Mouse (Mus musculus): ENCODE measurements around the gene Capg. TPM values are rescaled to one million over a fixed set of nuclear protein-coding genes. Genes with fewer than 3 reads are reported as not detected.
A peak's percentile ranks its signal among the peaks of the same experiment; 100 is the strongest.

Gene Capg
- polyA plus RNA-seq, 1 experiment from 2014 or later: 8.0 TPM

GRCm38 (mm10) chr6:72552171-72553078 lies 8.2 kb downstream of the Capg start:
- peak; percentile 86 for ATAC-seq (ENCODE audit: low FRiP score, low read depth)
- Histone ChIP-seq H3K9me3 (no peaks in the 10 kb centered on the region), H3K4me3 (peak overlapping the region; percentile 38), H3K4me2 (peak overlapping the region; percentile 78), H3K27me3 (no peaks in the 10 kb centered on the region), H3K9ac (peak overlapping the region; percentile 43), H3K36me3 (no peaks in the 10 kb centered on the region), H3K4me1 (replicated peaks) (peaks cover 18% of the 10 kb centered on the region), H3K27ac (replicated peaks) (peak overlapping the region; percentile 70)
- WGBS: 15% methylated on average over 27 of the region's 27 CpGs

GRCm38 (mm10) chr6:72553079-72553412 lies 8.9 kb downstream of the Capg start:
- Histone ChIP-seq H3K4me2 (peak overlapping the region; percentile 78), H3K27ac (replicated peaks) (peak overlapping the region; percentile 70), H3K4me1 (replicated peaks) (peaks cover 18% of the 10 kb centered on the region), H3K4me3 (peak overlapping the region; percentile 38), H3K27me3 (no peaks in the 10 kb centered on the region), H3K36me3 (no peaks in the 10 kb centered on the region), H3K9me3 (no peaks in the 10 kb centered on the region), H3K9ac (peak overlapping the region; percentile 43)
- ATAC-seq (ENCODE audit: low FRiP score, low read depth): no peak
- WGBS: 18% methylated on average over 8 of the region's 8 CpGs

GRCm38 (mm10) chr6:72560801-72561200 lies 16.6 kb downstream of the Capg start:
- ATAC-seq (ENCODE audit: low FRiP score, low read depth): no peak
- H3K4me3 ChIP-seq: no peak overlapping the region
- WGBS: 84% methylated on average over 8 of the region's 8 CpGs

GRCm38 (mm10) chr6:72562486-72562885 lies 18.3 kb downstream of the Capg start:
- H3K27me3 ChIP-seq: no peaks in the 10 kb centered on the region
- H3K4me2 ChIP-seq: no peak overlapping the region
- ATAC-seq (ENCODE audit: low FRiP score, low read depth): no peak
- no peaks in the 10 kb centered on the region for H3K9me3 ChIP-seq
- H3K36me3 ChIP-seq: no peaks in the 10 kb centered on the region
- 46% methylated on average over 6 of the region's 6 CpGs for WGBS
- no peak overlapping the region for H3K9ac ChIP-seq
- no peak overlapping the region for H3K4me3 ChIP-seq
- H3K27ac ChIP-seq (replicated peaks): no peak overlapping the region
- peaks cover 5% of the 10 kb centered on the region; the same call in 1 of the 2 replicates for H3K4me1 ChIP-seq (replicated peaks)

More at GRCm38 (mm10) chr6:72560801-72561200, 16.6 kb downstream of the Capg start:
- Histone ChIP-seq H3K9me3 (no peaks in the 10 kb centered on the region), H3K9ac (no peak overlapping the region), H3K4me2 (no peak overlapping the region), H3K27me3 (no peaks in the 10 kb centered on the region), H3K27ac (replicated peaks) (no peak overlapping the region), H3K36me3 (no peaks in the 10 kb centered on the region), H3K4me1 (replicated peaks) (peaks cover 3% of the 10 kb centered on the region; the same call in 1 of the 2 replicates)

- ATAC-seq (ENCODE audit: low FRiP score, low read depth): no peak
- Histone ChIP-seq H3K27ac (replicated peaks) (no peak overlapping the region), H3K4me2 (no peak overlapping the region), H3K36me3 (0 out of 2 replicates have a peak, but pooled peaks cover under 1% of the 10 kb centered on the region), H3K9me3 (no peaks in the 10 kb centered on the region), H3K27me3 (no peaks in the 10 kb centered on the region), H3K9ac (no peak overlapping the region), H3K4me1 (replicated peaks) (peaks cover 5% of the 10 kb centered on the region; the same call in 1 of the 2 replicates), H3K4me3 (no peak overlapping the region)
- 79% methylated on average over 5 of the region's 5 CpGs for WGBS
Observed at GRCm38 (mm10) chr6:72562894-72563293, 18.7 kb downstream of the Capg start.

GRCm38 (mm10) chr6:72565506-72565905 lies 21.3 kb downstream of the Capg start:
- Histone ChIP-seq H3K27ac (replicated peaks) (no peak overlapping the region), H3K4me2 (no peak overlapping the region), H3K9me3 (no peaks in the 10 kb centered on the region), H3K36me3 (0 out of 2 replicates have a peak, but pooled peaks cover 7% of the 10 kb centered on the region), H3K9ac (no peak overlapping the region), H3K27me3 (no peaks in the 10 kb centered on the region), H3K4me3 (no peak overlapping the region), H3K4me1 (replicated peaks) (peaks cover 5% of the 10 kb centered on the region; the same call in 1 of the 2 replicates)
- peak; percentile 8 for ATAC-seq (ENCODE audit: low FRiP score, low read depth)
- WGBS: 71% methylated on average over 7 of the region's 7 CpGs

- Histone ChIP-seq H3K27me3 (no peaks in the 10 kb centered on the region), H3K4me3 (no peak overlapping the region), H3K27ac (replicated peaks) (no peak overlapping the region), H3K4me1 (replicated peaks) (peaks cover 5% of the 10 kb centered on the region; the same call in 1 of the 2 replicates), H3K9ac (no peak overlapping the region), H3K4me2 (0 out of 2 replicates have a peak overlapping the region, but pooled peaks have one; percentile 14), H3K36me3 (0 out of 2 replicates have a peak, but pooled peaks cover 7% of the 10 kb centered on the region), H3K9me3 (no peaks in the 10 kb centered on the region)
- 2% methylated on average over 4 of the region's 4 CpGs for WGBS
- peak; percentile 87 for ATAC-seq (ENCODE audit: low FRiP score, low read depth)
Observed at GRCm38 (mm10) chr6:72566044-72566443, 21.9 kb downstream of the Capg start.

- Histone ChIP-seq H3K4me1 (replicated peaks) (peaks cover 5% of the 10 kb centered on the region; the same call in 1 of the 2 replicates), H3K9me3 (no peaks in the 10 kb centered on the region), H3K36me3 (0 out of 2 replicates have a peak, but pooled peaks cover 7% of the 10 kb centered on the region), H3K27me3 (no peaks in the 10 kb centered on the region), H3K4me2 (no peak overlapping the region), H3K9ac (no peak overlapping the region), H3K4me3 (no peak overlapping the region), H3K27ac (replicated peaks) (no peak overlapping the region)
- ATAC-seq (ENCODE audit: low FRiP score, low read depth): no peak
- 86% methylated on average over 5 of the region's 5 CpGs for WGBS
Observed at GRCm38 (mm10) chr6:72567508-72567907, 23.3 kb downstream of the Capg start.

- Histone ChIP-seq H3K9ac (no peak overlapping the region), H3K9me3 (no peaks in the 10 kb centered on the region), H3K36me3 (peaks cover 10% of the 10 kb centered on the region; the same call in 1 of the 2 replicates), H3K4me1 (replicated peaks) (peaks cover 5% of the 10 kb centered on the region; the same call in 1 of the 2 replicates), H3K27ac (replicated peaks) (no peak overlapping the region), H3K27me3 (no peaks in the 10 kb centered on the region), H3K4me2 (no peak overlapping the region), H3K4me3 (no peak overlapping the region)
- WGBS: 90% methylated on average over 10 of the region's 10 CpGs
- ATAC-seq (ENCODE audit: low FRiP score, low read depth): no peak
Observed at GRCm38 (mm10) chr6:72568736-72569135, 24.5 kb downstream of the Capg start.

GRCm38 (mm10) chr6:72570644-72571397 lies 26.6 kb downstream of the Capg start:
- no peak for ATAC-seq (ENCODE audit: low FRiP score, low read depth)

GRCm38 (mm10) chr6:72571826-72572225 lies 27.6 kb downstream of the Capg start:
- Histone ChIP-seq H3K27me3 (no peaks in the 10 kb centered on the region), H3K9ac (no peak overlapping the region), H3K4me3 (no peak overlapping the region), H3K27ac (replicated peaks) (no peak overlapping the region), H3K4me1 (replicated peaks) (no peaks in the 10 kb centered on the region), H3K36me3 (peaks cover 24% of the 10 kb centered on the region), H3K9me3 (no peaks in the 10 kb centered on the region), H3K4me2 (no peak overlapping the region)
- WGBS: 45% methylated on average over 3 of the region's 3 CpGs
- no peak for ATAC-seq (ENCODE audit: low FRiP score, low read depth)

More at GRCm38 (mm10) chr6:72570644-72571397, 26.6 kb downstream of the Capg start:
- Histone ChIP-seq H3K36me3 (peaks cover 19% of the 10 kb centered on the region; the same call in 1 of the 2 replicates), H3K4me2 (no peak overlapping the region), H3K9ac (no peak overlapping the region), H3K4me1 (replicated peaks) (peaks cover 2% of the 10 kb centered on the region; the same call in 1 of the 2 replicates), H3K27me3 (no peaks in the 10 kb centered on the region), H3K9me3 (no peaks in the 10 kb centered on the region), H3K4me3 (no peak overlapping the region), H3K27ac (replicated peaks) (no peak overlapping the region)
- WGBS: 88% methylated on average over 10 of the region's 10 CpGs

GRCm38 (mm10) chr6:72576041-72576440 lies 31.9 kb downstream of the Capg start:
- no peak overlapping the region for H3K4me2 ChIP-seq
- no peak overlapping the region for H3K27ac ChIP-seq (replicated peaks)
- H3K4me3 ChIP-seq: no peak overlapping the region
- peaks cover 28% of the 10 kb centered on the region for H3K36me3 ChIP-seq
- H3K9ac ChIP-seq: no peak overlapping the region
- no peaks in the 10 kb centered on the region for H3K9me3 ChIP-seq
- 95% methylated on average over 3 of the region's 3 CpGs for WGBS
- no peaks in the 10 kb centered on the region for H3K27me3 ChIP-seq
- H3K4me1 ChIP-seq (replicated peaks): no peaks in the 10 kb centered on the region
- ATAC-seq (ENCODE audit: low FRiP score, low read depth): no peak

All from hindbrain, embryonic 15.5 days (tissue).